Mouse (Mus musculus): ENCODE measurements around the gene Elmo3. TPM values are rescaled to one million over a fixed set of nuclear protein-coding genes. Genes with fewer than 3 reads are reported as not detected.

Elmo3 gene
- polyA plus RNA-seq, 1 experiment from 2014 or later: 5.1 TPM

MicroRNAs encoded within 50 kb of the gene (microRNA counts, 519-probe panel; counts per million panel counts)
- 2,413 counts per million, percentile 54 among the panel's probes with 10 or more counts for microRNA mmu-miR-328

Small RNAs within 50 kb of the gene (microRNA-seq; reads per million reads assigned to microRNA genes)
- gene Gm27320 (not detected), gene Mir328 (412 reads per million, percentile 71 among the genes with 10 or more reads in this experiment)

Other genes with a start within 250 kb of the Elmo3 start
- gene Ces3b, start 221.8 kb upstream of the Elmo3 start, polyA plus RNA-seq (2015; fragmentation: Nextera tagmentation; extraction: Ambion mirVana): 0.14 and 0.16 TPM in 2 replicates
- not detected in 2 replicates for gene Ces4a, start 173.8 kb upstream of the Elmo3 start, polyA plus RNA-seq (2015; fragmentation: Nextera tagmentation; extraction: Ambion mirVana)
- gene Cbfb, start 134.9 kb upstream of the Elmo3 start, polyA plus RNA-seq (2015; fragmentation: Nextera tagmentation; extraction: Ambion mirVana): 38.7 and 48.5 TPM in 2 replicates
- 20.8 and 22.5 TPM in 2 replicates for gene D230025D16Rik, start 80.5 kb upstream of the Elmo3 start, polyA plus RNA-seq (2015; fragmentation: Nextera tagmentation; extraction: Ambion mirVana)
- 12.7 and 13.1 TPM in 2 replicates for gene B3gnt9, start 50.4 kb upstream of the Elmo3 start, polyA plus RNA-seq (2015; fragmentation: Nextera tagmentation; extraction: Ambion mirVana)
- 20.3 and 25.4 TPM in 2 replicates for gene Tradd, start 41.0 kb upstream of the Elmo3 start, polyA plus RNA-seq (2015; fragmentation: Nextera tagmentation; extraction: Ambion mirVana)
- gene Fbxl8, start 41.0 kb upstream of the Elmo3 start, polyA plus RNA-seq (2015; fragmentation: Nextera tagmentation; extraction: Ambion mirVana): 4.5 and 5.0 TPM in 2 replicates
- 0.27 and 0.29 TPM in 2 replicates for gene Hsf4, start 35.8 kb upstream of the Elmo3 start, polyA plus RNA-seq (2015; fragmentation: Nextera tagmentation; extraction: Ambion mirVana)
- gene Nol3, start 29.5 kb upstream of the Elmo3 start, polyA plus RNA-seq (2015; fragmentation: Nextera tagmentation; extraction: Ambion mirVana): 5.2 and 5.8 TPM in 2 replicates
- gene 4931428F04Rik, start 15.7 kb upstream of the Elmo3 start, polyA plus RNA-seq (2015; fragmentation: Nextera tagmentation; extraction: Ambion mirVana): 5.4 and 6.7 TPM in 2 replicates
- gene Exoc3l, start 9.5 kb upstream of the Elmo3 start, polyA plus RNA-seq (2015; fragmentation: Nextera tagmentation; extraction: Ambion mirVana): 14.6 and 14.9 TPM in 2 replicates
- 50.8 and 61.1 TPM in 2 replicates for gene E2f4, start 7.9 kb upstream of the Elmo3 start, polyA plus RNA-seq (2015; fragmentation: Nextera tagmentation; extraction: Ambion mirVana)
- gene Lrrc29, start 20.7 kb downstream of the Elmo3 start, polyA plus RNA-seq (2015; fragmentation: Nextera tagmentation; extraction: Ambion mirVana): 0.80 and 0.84 TPM in 2 replicates
- gene Tmem208, start 20.8 kb downstream of the Elmo3 start, polyA plus RNA-seq (2015; fragmentation: Nextera tagmentation; extraction: Ambion mirVana): 82.1 and 84.2 TPM in 2 replicates
- 1.1 and 2.3 TPM in 2 replicates for gene Fhod1, start 42.4 kb downstream of the Elmo3 start, polyA plus RNA-seq (2015; fragmentation: Nextera tagmentation; extraction: Ambion mirVana)
- gene Slc9a5, start 43.2 kb downstream of the Elmo3 start, polyA plus RNA-seq (2015; fragmentation: Nextera tagmentation; extraction: Ambion mirVana): 1.1 and 1.4 TPM in 2 replicates
- 0.18 and 0.21 TPM in 2 replicates for gene Plekhg4, start 67.7 kb downstream of the Elmo3 start, polyA plus RNA-seq (2015; fragmentation: Nextera tagmentation; extraction: Ambion mirVana)
- gene Kctd19, start 107.9 kb downstream of the Elmo3 start, polyA plus RNA-seq (2015; fragmentation: Nextera tagmentation; extraction: Ambion mirVana): 0.07 TPM in 1 of 2 replicates, not detected in the other
- 0.37 and 0.54 TPM in 2 replicates for gene Lrrc36, start 108.0 kb downstream of the Elmo3 start, polyA plus RNA-seq (2015; fragmentation: Nextera tagmentation; extraction: Ambion mirVana)
- gene Tppp3, start 165.9 kb downstream of the Elmo3 start, polyA plus RNA-seq (2015; fragmentation: Nextera tagmentation; extraction: Ambion mirVana): 38.7 and 40.0 TPM in 2 replicates
- gene Zdhhc1, start 191.3 kb downstream of the Elmo3 start, polyA plus RNA-seq (2015; fragmentation: Nextera tagmentation; extraction: Ambion mirVana): 26.3 and 31.3 TPM in 2 replicates
- gene Hsd11b2, start 213.2 kb downstream of the Elmo3 start, polyA plus RNA-seq (2015; fragmentation: Nextera tagmentation; extraction: Ambion mirVana): 0.24 and 0.25 TPM in 2 replicates

All from heart, embryonic 16.5 days (tissue).